Mouse (Mus musculus) midbrain, embryonic 14.5 days (tissue): ENCODE measurements around the gene Fam102b. TPM values are rescaled to one million over a fixed set of nuclear protein-coding genes. Genes with fewer than 3 reads are reported as not detected.

ENCODE experiments used
- ATAC-seq: fragments of 200-750 bp; cut with Nextera tagmentation; 2 replicates; pipeline ENCODE4 v1.8.0; 2017; ENCODE audit warnings: moderate number of reproducible peaks, moderate library complexity; ENCODE audit not compliant: low FRiP score, low TSS enrichment
- DNase-seq: peaks from one replicate; pipeline ENCODE4 v3.0.0-alpha.2; 2015
- H3K27ac ChIP-seq: fragments of 300-500 bp; sonication (generic); replicated peaks from 2 replicates; pipeline ENCODE4 v1.5.1; 2014; ENCODE audit warnings: mild to moderate bottlenecking, low read depth, low read length, moderate library complexity
- H3K27me3 ChIP-seq: fragments of 300-500 bp; sonication (generic); 2 replicates; pipeline ENCODE4 v1.6.1; 2014; ENCODE audit warnings: low read length, control low read depth, mixed read lengths; ENCODE audit not compliant: control insufficient read depth, insufficient read depth
- H3K36me3 ChIP-seq: fragments of 300-500 bp; sonication (generic); 2 replicates; pipeline ENCODE4 v1.6.1; 2014; ENCODE audit warnings: low read length, control low read depth; ENCODE audit not compliant: control insufficient read depth, insufficient read depth
- H3K4me1 ChIP-seq: fragments of 300-500 bp; sonication (generic); 2 replicates; pipeline ENCODE4 v1.6.1; 2014; ENCODE audit warnings: mild to moderate bottlenecking, antibody characterized with exemption, low read length, control low read depth; ENCODE audit not compliant: control insufficient read depth, insufficient read depth
- H3K4me2 ChIP-seq: fragments of 300-500 bp; sonication (generic); 2 replicates; pipeline ENCODE4 v1.6.1; 2014; ENCODE audit warnings: mild to moderate bottlenecking, low read length, moderate library complexity
- H3K4me3 ChIP-seq: fragments of 300-500 bp; sonication (generic); replicated peaks from 2 replicates; pipeline ENCODE4 v1.5.1; 2014; ENCODE audit warnings: low read depth, low read length
- H3K9ac ChIP-seq: fragments of 300-500 bp; sonication (generic); replicated peaks from 2 replicates; pipeline ENCODE4 v1.6.1; 2014; ENCODE audit warnings: mild to moderate bottlenecking, low read length, moderate library complexity
- H3K9me3 ChIP-seq: fragments of 300-500 bp; sonication (generic); 2 replicates; pipeline ENCODE4 v1.6.1; 2016; ENCODE audit warnings: low read length, control low read depth, mixed read lengths; ENCODE audit not compliant: control insufficient read depth
- WGBS: fragments of 180-500 bp; shearing (Covaris S2); extraction: QIAGEN DNeasy Blood & Tissue Kit; methylation state at CpG from one replicate; pipeline ENCODE4 v1.1.7; 2014; 5-methylcytosine and 5-hydroxymethylcytosine counted together
- polyA plus RNA-seq: library from polyadenylated mRNA; unstranded; fragments of >200 nt; fragmentation: Nextera tagmentation; extraction: Ambion mirVana; gene quantifications from 2 replicates; pipeline ENCODE4 v1.2.1, GENCODE M21; 2014

The Fam102b gene
- polyA plus RNA-seq, 1 experiment from 2014 or later: 19.6 TPM

DNA sequence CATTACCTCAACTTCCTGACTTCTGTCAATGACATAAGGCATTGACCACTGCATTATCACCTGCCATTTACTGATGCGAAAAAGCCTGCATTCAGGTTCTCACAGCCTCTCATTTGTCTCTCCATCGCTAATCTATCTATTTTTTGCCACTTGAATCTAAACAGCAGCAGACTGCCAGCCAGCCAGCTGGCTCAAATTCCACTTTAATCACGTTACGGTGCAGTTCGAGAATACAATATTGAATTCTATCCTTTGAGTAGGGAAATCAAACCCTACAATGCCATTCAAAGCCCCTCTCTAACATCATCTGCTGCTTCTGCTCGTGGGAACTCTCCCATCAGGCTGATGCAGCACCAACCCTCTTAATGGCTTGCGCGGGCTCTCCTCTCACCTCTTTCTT lies 4.3 kb downstream of the Fam102b start:
- Histone ChIP-seq H3K4me2 (peak overlapping the region; percentile 2; the same call in 1 of the 2 replicates), H3K4me3 (no peak overlapping the region), H3K27ac (no peak overlapping the region), H3K27me3 (no peaks in the 10 kb centered on the region), H3K4me1 (peaks cover 34% of the 10 kb centered on the region), H3K36me3 (no peaks in the 10 kb centered on the region), H3K9ac (no peak overlapping the region), H3K9me3 (no peaks in the 10 kb centered on the region)
- DNase-seq: peak; percentile 42
- WGBS: 41% methylated on average over 8 of the region's 8 CpGs
- ATAC-seq: no peak

DNA sequence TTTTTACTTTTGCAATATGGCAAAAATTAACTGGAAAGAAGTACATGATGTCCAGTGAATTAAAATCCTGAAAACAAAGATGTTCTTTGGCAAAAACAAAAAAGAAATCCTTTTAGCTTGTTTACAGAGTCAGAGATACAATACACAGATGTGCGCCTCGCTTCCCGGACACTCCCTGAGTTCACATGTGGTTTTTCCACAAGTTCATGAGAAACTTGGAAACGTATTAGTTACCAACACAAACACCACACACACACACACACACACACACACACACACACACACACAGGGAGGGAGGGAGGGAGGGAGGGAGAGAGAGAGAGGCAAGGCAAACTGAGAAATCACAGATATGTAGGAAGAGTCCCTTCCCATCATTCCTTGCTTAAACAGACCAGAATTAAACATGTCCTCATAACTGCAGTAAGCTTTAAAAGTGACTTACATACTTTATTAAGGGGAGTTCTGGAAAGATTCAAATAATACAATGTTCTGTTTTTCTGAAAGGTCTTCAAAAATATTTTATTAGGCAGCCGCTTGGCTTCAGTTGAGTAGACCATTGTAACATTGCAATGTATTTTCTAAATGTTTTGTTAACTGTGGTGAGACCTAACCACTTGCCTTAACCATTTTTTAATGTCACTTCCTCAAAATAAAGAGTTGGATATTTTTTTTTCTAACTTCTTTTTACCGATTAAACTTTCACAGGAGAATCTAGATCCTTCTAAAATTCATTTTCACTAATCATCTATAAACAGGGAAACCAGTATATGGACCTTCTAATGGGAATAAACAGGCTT lies 5.5 kb downstream of the Fam102b start:
- Histone ChIP-seq H3K4me3 (no peak overlapping the region), H3K36me3 (no peaks in the 10 kb centered on the region), H3K4me1 (peaks cover 34% of the 10 kb centered on the region), H3K4me2 (no peak overlapping the region), H3K27ac (no peak overlapping the region), H3K27me3 (no peaks in the 10 kb centered on the region), H3K9ac (no peak overlapping the region), H3K9me3 (no peaks in the 10 kb centered on the region)
- 93% methylated on average over 6 of the region's 6 CpGs for WGBS
- DNase-seq: no peak
- ATAC-seq: no peak

DNA sequence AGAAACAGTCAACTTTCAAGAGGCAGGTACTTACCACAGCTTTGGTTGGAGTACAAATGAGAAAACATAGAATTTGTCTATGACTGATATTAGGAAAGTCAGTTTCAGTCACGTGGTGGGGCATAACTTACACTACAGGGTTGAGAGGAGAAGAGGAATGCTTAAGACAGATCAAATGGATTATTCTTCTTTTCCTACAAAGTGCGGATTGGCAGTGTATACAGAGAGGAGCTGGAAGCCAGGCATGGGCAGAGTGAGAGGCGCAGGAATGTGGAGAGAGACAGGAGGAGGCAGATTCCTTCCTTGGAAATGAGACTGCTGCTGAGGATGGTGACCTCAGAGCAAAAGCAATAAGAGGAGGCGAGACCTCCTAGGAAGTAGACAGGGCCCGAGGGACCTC lies 9.1 kb downstream of the Fam102b start:
- WGBS: 88% methylated on average over 5 of the region's 5 CpGs
- Histone ChIP-seq H3K27ac (no peak overlapping the region), H3K4me3 (no peak overlapping the region), H3K36me3 (no peaks in the 10 kb centered on the region), H3K9ac (no peak overlapping the region), H3K4me1 (peaks cover 13% of the 10 kb centered on the region), H3K27me3 (no peaks in the 10 kb centered on the region), H3K9me3 (no peaks in the 10 kb centered on the region), H3K4me2 (no peak overlapping the region)
- no peak for ATAC-seq
- DNase-seq: no peak

DNA sequence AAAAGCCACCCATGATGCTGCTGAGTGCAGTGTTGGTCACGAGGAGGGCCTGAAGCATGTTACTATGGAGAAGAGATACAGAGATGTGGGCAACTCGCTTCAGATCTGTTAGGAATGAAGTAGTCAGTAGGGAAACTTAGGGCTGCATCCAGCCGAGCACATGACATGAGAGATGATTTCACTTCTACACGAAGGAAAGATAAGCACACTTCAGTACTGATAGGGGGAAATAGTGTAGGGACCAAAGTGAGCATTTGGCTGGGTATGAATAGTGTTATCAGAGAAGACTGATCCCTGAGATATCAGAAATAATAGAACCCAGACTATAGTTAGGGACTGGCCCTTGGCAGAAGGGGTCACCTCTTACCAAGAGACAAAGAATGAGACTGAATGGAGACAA lies 14.8 kb downstream of the Fam102b start:
- no peak overlapping the region for H3K4me3 ChIP-seq

DNA sequence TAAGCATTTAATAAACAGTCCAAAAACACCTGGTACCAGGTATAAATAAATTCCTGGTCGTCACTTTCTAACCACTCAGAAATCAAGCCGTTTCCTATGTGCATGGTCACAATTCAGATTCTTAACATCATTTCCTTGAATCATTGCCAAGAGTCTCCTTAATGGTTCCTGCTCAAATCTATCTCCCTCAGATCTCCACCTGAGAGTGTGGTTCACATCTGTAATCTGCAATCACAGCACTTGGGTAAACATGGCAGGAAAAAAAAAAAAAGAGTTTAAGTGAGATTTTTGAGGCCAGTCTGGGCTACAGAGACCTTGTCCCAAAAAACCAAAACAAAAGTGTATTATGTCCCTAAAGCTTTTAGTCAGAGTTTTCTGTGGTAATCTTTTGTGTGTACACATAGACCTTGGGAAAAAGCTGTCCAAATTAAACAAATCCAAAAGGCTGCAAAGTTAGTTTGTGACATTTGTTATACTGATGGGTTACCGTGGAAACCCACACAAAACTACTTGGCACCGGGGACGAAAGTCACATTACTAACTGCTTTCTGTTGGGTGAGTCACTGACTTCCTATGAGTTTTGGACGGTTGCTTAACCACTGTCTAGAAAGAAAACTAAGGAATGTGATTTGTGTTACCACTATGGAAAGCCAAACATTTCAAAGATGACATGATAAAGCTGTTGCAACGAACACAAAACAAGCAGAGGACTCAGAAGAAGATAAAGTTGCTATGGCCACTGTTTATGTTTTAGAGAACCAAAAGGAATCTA lies 16.7 kb downstream of the Fam102b start:
- ATAC-seq: no peak
- peak; percentile 10 for DNase-seq
- 66% methylated on average over 7 of the region's 7 CpGs for WGBS
- Histone ChIP-seq H3K36me3 (no peaks in the 10 kb centered on the region), H3K4me2 (no peak overlapping the region), H3K27ac (no peak overlapping the region), H3K4me1 (no peaks in the 10 kb centered on the region), H3K9me3 (no peaks in the 10 kb centered on the region), H3K27me3 (no peaks in the 10 kb centered on the region), H3K9ac (no peak overlapping the region), H3K4me3 (no peak overlapping the region)

More for the DNA sequence above, 14.8 kb downstream of the Fam102b start:
- no peaks in the 10 kb centered on the region for H3K4me1 ChIP-seq
- no peak for DNase-seq
- no peaks in the 10 kb centered on the region for H3K36me3 ChIP-seq
- no peak for ATAC-seq
- H3K27ac ChIP-seq: no peak overlapping the region
- no peaks in the 10 kb centered on the region for H3K27me3 ChIP-seq
- H3K9me3 ChIP-seq: no peaks in the 10 kb centered on the region
- no peak overlapping the region for H3K4me2 ChIP-seq
- 91% methylated on average over 4 of the region's 4 CpGs for WGBS
- H3K9ac ChIP-seq: no peak overlapping the region

DNA sequence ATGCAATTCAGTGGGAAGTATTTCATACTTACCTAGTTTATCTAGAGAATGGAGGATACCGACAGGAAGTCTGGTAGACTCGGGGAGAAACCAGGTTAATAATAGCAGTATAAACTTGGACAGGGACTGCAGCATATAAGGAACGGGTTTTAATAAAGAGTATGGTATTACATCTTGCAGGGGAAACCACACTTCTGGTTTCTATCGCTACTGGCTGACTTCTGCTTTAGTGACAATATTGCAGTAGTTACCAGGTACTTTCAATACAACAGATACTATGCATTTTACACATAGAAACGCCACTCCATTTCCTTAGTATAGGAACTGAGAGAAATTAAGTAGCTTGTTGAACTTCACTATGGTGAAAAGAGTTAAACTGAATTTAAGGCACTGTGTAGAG lies 19.2 kb downstream of the Fam102b start:
- H3K4me1 ChIP-seq: no peaks in the 10 kb centered on the region
- 93% methylated on average over 5 of the region's 5 CpGs for WGBS
- no peak for ATAC-seq
- H3K4me3 ChIP-seq: no peak overlapping the region
- no peak overlapping the region for H3K27ac ChIP-seq
- no peak for DNase-seq
- no peaks in the 10 kb centered on the region for H3K9me3 ChIP-seq
- H3K36me3 ChIP-seq: no peaks in the 10 kb centered on the region
- no peak overlapping the region for H3K4me2 ChIP-seq
- no peaks in the 10 kb centered on the region for H3K27me3 ChIP-seq
- H3K9ac ChIP-seq: no peak overlapping the region

DNA sequence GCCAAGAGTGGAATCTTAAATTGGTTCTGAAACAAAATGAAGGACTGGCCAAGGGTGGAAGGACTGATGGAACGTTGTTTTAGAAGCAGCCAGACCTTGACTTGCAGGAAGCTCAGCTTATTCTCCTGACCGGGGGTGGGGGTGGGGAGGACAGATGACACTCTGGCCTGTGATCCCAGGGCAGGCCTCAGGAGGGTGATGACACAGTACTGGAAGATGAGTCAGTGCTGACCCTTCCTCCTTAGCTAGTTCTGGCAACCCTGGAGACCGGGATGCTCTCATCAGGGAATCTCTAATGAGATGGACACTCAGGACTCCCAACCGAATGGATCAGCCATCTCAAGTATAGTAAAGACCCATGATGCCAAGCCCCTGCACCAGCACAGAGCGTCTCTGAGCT lies 21.6 kb downstream of the Fam102b start:
- DNase-seq: no peak
- no peak for ATAC-seq
- 86% methylated on average over 5 of the region's 5 CpGs for WGBS

DNA sequence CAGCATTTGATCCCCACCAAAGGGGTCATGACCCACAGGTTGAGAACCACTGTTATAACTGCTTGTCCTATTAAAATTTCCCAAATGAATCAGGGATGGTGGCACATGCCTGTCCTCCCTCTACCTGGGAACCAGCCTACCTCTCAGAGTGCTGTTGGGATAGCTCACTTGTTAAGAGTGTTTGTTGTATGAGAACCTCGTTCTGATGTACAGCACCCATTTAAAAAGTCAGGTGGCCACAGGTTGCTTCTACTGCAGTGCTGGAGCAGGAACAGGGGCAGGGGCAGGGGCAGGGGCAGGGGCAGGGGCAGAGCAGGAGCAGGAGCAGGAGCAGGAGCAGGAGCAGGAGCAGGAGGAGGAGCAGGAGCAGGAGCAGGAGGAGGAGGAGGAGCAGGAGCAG lies 28.2 kb downstream of the Fam102b start:
- ATAC-seq (no peak), DNase-seq (no peak)
- H3K9ac ChIP-seq: no peak overlapping the region
- H3K36me3 ChIP-seq: peaks cover 16% of the 10 kb centered on the region
- 78% methylated on average over 1 of the region's 1 CpGs for WGBS
- H3K4me1 ChIP-seq: no peaks in the 10 kb centered on the region
- H3K9me3 ChIP-seq: no peaks in the 10 kb centered on the region
- no peak overlapping the region for H3K4me2 ChIP-seq
- H3K4me3 ChIP-seq: no peak overlapping the region
- no peaks in the 10 kb centered on the region for H3K27me3 ChIP-seq
- no peak overlapping the region for H3K27ac ChIP-seq

More for the DNA sequence above, 21.6 kb downstream of the Fam102b start:
- H3K27ac ChIP-seq: no peak overlapping the region
- no peaks in the 10 kb centered on the region for H3K4me1 ChIP-seq
- no peak overlapping the region for H3K4me3 ChIP-seq
- no peak overlapping the region for H3K4me2 ChIP-seq
- peaks cover 9% of the 10 kb centered on the region for H3K36me3 ChIP-seq
- H3K9me3 ChIP-seq: no peaks in the 10 kb centered on the region
- H3K27me3 ChIP-seq: no peaks in the 10 kb centered on the region
- H3K9ac ChIP-seq: no peak overlapping the region

DNA sequence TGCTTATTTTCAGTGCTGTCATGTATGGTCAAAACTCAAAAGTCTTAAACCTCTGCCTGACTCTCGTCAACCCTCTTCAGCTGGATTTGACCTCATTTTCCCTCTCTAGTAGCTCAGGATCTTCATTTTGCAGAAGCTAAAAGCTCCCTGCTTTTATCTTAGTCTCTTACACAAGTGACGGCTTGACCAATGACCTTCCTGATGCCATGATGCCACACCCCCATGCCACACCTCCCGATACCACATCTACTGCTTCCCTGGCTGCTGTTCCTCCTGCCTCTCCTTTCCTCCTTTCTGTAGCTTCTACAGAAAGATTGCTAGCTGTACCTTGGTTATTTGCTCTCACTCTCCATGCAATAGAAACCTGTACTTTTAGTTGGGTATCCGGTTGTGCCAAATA lies 29.6 kb downstream of the Fam102b start:
- no peak overlapping the region for H3K4me2 ChIP-seq
- 72% methylated on average over 4 of the region's 4 CpGs for WGBS

More for the DNA sequence above, 29.6 kb downstream of the Fam102b start:
- no peak overlapping the region for H3K4me3 ChIP-seq
- ATAC-seq (no peak), DNase-seq (no peak)
- no peaks in the 10 kb centered on the region for H3K27me3 ChIP-seq
- H3K9ac ChIP-seq: no peak overlapping the region
- H3K4me1 ChIP-seq: no peaks in the 10 kb centered on the region
- peaks cover 15% of the 10 kb centered on the region for H3K36me3 ChIP-seq
- no peak overlapping the region for H3K27ac ChIP-seq
- no peaks in the 10 kb centered on the region for H3K9me3 ChIP-seq
